Mouse (Mus musculus): Measurements from ENCODE around the gene Fnbp1. TPM values are rescaled to one million over a fixed set of nuclear protein-coding genes. Genes with fewer than 3 reads are reported as not detected.

Gene Fnbp1
- polyA plus RNA-seq, 1 experiment from 2014 or later: 17.7 TPM

DNA sequence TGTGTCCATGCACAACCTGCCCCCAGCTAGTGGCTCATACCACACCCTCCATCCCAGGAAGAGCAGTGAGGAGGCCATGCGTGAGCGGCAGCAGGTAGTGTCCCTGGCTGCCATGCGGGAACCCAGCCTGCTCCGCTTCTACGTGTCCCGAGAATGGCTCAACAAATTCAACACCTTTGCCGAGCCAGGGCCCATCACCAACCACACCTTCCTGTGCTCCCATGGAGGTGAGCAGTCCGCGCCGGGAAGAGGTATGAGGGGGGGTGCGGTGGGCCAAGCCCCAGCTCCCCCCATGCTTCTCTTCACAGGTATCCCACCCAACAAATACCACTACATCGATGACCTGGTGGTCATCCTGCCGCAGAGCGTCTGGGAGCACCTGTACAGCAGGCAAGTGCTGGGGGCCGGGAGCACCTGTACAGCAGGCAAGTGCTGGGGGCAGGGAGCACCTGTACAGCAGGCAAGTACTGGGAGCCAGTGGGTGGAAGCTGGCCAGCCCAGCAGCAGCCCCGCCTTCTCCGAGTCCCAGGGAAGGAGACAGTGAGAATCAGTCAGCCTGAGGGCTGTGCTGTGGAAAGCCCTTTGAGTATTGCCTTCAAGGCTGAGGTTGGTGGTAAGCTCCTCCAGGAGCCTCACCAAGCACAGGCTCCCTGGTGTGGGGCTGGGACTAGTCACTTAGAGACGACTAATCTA is 124.0 kb downstream of the Fnbp1 start:
- Histone ChIP-seq H3K36me3 (peaks cover 65% of the 10 kb centered on the region), H3K27me3 (ENCODE audit: insufficient read depth, poor library complexity, severe bottlenecking) (no peaks in the 10 kb centered on the region), H3K4me1 (peaks cover 3% of the 10 kb centered on the region; the same call in 1 of the 2 replicates), H3K9me3 (no peaks in the 10 kb centered on the region), H3K4me3 (no peak overlapping the region), H3K27ac (no peak overlapping the region)
- DNase-seq (ENCODE audit: low spot score): no peak
- 88% methylated on average over 18 of the region's 18 CpGs for WGBS

GRCm38 (mm10) chr2:31013371-31014120 is 128.3 kb downstream of the Fnbp1 start:
- 71% methylated on average over 14 of the region's 14 CpGs for WGBS
- Histone ChIP-seq H3K4me1 (no peaks in the 10 kb centered on the region; the same call in 1 of the 2 replicates), H3K4me3 (no peak overlapping the region), H3K36me3 (peaks cover 63% of the 10 kb centered on the region), H3K27ac (no peak overlapping the region), H3K9me3 (no peaks in the 10 kb centered on the region), H3K27me3 (ENCODE audit: insufficient read depth, poor library complexity, severe bottlenecking) (no peaks in the 10 kb centered on the region)
- DNase-seq (ENCODE audit: low spot score): no peak

GRCm38 (mm10) chr2:31007208-31007607 is 134.6 kb downstream of the Fnbp1 start:
- Histone ChIP-seq H3K36me3 (peaks cover 56% of the 10 kb centered on the region), H3K4me3 (no peak overlapping the region), H3K4me1 (peaks cover 29% of the 10 kb centered on the region), H3K27me3 (ENCODE audit: insufficient read depth, poor library complexity, severe bottlenecking) (no peaks in the 10 kb centered on the region), H3K9me3 (no peaks in the 10 kb centered on the region), H3K27ac (peak overlapping the region; percentile 86)
- DNase-seq (ENCODE audit: low spot score): no peak
- whole genome bisulfite sequencing: 83% methylated on average over 5 of the region's 5 CpGs

DNA sequence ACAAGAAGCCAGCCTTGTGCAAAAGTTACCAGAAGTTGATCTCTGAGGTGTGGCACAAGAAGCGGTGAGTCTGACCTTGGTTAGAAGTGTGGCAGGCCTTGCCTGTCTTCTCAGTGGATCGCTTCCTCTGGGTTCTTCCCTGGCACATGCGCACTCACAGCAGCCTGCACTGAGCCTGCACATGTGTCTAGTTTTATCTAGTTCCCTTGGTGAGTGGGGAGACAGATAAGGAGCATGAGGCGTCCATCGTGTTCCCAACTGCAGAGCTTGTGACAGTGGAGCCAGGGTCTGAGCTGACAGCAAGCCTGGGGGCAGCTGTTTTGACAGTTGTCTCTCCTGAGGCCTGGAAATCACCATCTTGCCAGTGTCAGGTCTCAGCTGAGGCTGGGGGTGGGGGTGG is 135.4 kb downstream of the Fnbp1 start:
- H3K27ac ChIP-seq: peak overlapping the region; percentile 86
- H3K36me3 ChIP-seq: peaks cover 54% of the 10 kb centered on the region
- H3K27me3 ChIP-seq (ENCODE audit: insufficient read depth, poor library complexity, severe bottlenecking): no peaks in the 10 kb centered on the region
- DNase-seq (ENCODE audit: low spot score): peak; percentile 94
- H3K4me1 ChIP-seq: peaks cover 29% of the 10 kb centered on the region
- H3K9me3 ChIP-seq: no peaks in the 10 kb centered on the region
- 29% methylated on average over 5 of the region's 5 CpGs for WGBS
- peak overlapping the region; percentile 1; the same call in 1 of the 2 replicates for H3K4me3 ChIP-seq

GRCm38 (mm10) chr2:31005453-31005852 is 136.4 kb downstream of the Fnbp1 start:
- 65% methylated on average over 2 of the region's 2 CpGs for WGBS
- H3K9me3 ChIP-seq: no peaks in the 10 kb centered on the region
- no peaks in the 10 kb centered on the region for H3K27me3 ChIP-seq (ENCODE audit: insufficient read depth, poor library complexity, severe bottlenecking)
- H3K36me3 ChIP-seq: peaks cover 44% of the 10 kb centered on the region
- H3K4me3 ChIP-seq: no peak overlapping the region
- no peak for DNase-seq (ENCODE audit: low spot score)
- H3K27ac ChIP-seq: peak overlapping the region; percentile 86
- peaks cover 29% of the 10 kb centered on the region for H3K4me1 ChIP-seq

- no peaks in the 10 kb centered on the region for H3K9me3 ChIP-seq
- H3K27me3 ChIP-seq (ENCODE audit: insufficient read depth, poor library complexity, severe bottlenecking): no peaks in the 10 kb centered on the region
- peaks cover 42% of the 10 kb centered on the region for H3K36me3 ChIP-seq
- DNase-seq (ENCODE audit: low spot score): no peak
- peaks cover 36% of the 10 kb centered on the region for H3K4me1 ChIP-seq
- H3K27ac ChIP-seq: no peak overlapping the region
- WGBS: 89% methylated on average over 10 of the region's 10 CpGs
- H3K4me3 ChIP-seq: no peak overlapping the region
Measured at GRCm38 (mm10) chr2:31002857-31003256, 139.0 kb downstream of the Fnbp1 start.

DNA sequence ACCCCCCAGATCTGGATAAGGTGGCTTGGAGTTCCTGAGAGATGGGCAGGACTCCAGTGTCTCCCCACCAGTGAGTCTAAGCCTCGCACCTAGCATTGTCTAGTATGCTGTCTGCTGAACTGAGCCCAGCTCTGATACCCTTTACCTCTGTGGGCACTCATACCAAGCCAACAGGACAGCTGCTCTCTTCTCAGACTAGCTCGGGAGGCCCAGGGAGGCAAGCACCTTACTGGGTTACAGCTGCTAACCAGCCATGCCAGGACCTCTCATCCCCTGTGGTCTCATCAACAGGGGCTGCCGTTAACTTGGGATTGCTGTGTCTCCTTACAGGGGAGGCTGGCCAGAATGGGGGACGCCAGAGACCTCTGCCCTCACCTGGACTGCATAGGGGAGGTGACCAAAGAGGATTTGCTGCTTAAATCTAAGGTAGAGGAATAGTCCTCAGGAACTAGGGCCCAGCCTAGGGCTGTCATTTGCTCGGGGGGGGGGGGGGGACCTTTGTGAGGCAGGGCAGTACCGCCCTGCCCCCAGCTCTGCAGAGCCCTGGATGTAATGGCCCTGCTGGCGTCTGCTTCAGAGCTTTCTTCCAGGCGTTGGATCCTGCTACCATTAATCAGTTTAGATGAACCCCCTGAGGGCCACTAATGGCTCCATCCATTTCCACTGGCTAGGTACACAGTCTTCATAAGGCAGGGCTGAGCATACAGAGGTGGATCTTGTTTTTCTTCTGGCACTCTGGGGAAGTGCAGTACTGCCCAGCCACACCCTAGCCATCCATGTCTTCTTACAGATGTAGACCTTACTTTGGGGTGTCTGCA is 143.2 kb downstream of the Fnbp1 start:
- 0 out of 2 replicates have a peak overlapping the region, but pooled peaks have one; percentile 1 for H3K27ac ChIP-seq
- peaks cover 27% of the 10 kb centered on the region for H3K36me3 ChIP-seq
- H3K27me3 ChIP-seq (ENCODE audit: insufficient read depth, poor library complexity, severe bottlenecking): no peaks in the 10 kb centered on the region
- no peak overlapping the region for H3K4me3 ChIP-seq
- H3K9me3 ChIP-seq: no peaks in the 10 kb centered on the region
- WGBS: 65% methylated on average over 8 of the region's 8 CpGs
- peaks cover 25% of the 10 kb centered on the region for H3K4me1 ChIP-seq
- DNase-seq (ENCODE audit: low spot score): no peak

- Histone ChIP-seq H3K27me3 (ENCODE audit: insufficient read depth, poor library complexity, severe bottlenecking) (no peaks in the 10 kb centered on the region), H3K4me3 (no peak overlapping the region), H3K36me3 (peaks cover 14% of the 10 kb centered on the region), H3K9me3 (no peaks in the 10 kb centered on the region), H3K27ac (peak overlapping the region; percentile 79), H3K4me1 (peaks cover 25% of the 10 kb centered on the region)
- WGBS: 70% methylated on average over 11 of the region's 11 CpGs
- DNase-seq (ENCODE audit: low spot score): no peak
Measured at GRCm38 (mm10) chr2:30995432-30995996, 146.3 kb downstream of the Fnbp1 start.

- Histone ChIP-seq H3K4me1 (peaks cover 27% of the 10 kb centered on the region), H3K36me3 (peaks cover 9% of the 10 kb centered on the region), H3K27me3 (ENCODE audit: insufficient read depth, poor library complexity, severe bottlenecking) (no peaks in the 10 kb centered on the region), H3K27ac (peak overlapping the region; percentile 79; the same call in 1 of the 2 replicates), H3K9me3 (no peaks in the 10 kb centered on the region), H3K4me3 (no peak overlapping the region)
- WGBS: 91% methylated on average over 4 of the region's 4 CpGs
- DNase-seq (ENCODE audit: low spot score): no peak
Measured at GRCm38 (mm10) chr2:30994853-30995252, 147.0 kb downstream of the Fnbp1 start.

DNA sequence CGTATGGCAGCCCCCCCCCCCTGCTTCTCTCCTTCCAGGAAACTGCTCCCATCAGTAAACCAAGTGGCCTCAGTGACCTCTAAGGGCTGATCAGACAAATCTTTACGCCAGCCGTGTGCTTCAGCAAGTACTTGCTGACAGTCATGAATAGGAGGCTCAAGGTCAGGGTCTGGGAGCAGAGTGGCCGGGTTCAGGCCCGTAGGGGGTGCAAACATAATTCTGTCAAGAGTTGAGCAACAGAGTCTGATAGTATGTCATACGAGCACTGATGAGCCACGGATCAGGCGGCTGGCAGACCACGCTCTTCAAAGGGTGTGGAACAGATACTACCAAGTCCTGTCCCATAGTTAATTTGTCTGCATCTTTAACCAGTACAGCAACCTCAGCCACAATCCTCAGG is 151.6 kb downstream of the Fnbp1 start:
- no peak overlapping the region for H3K4me3 ChIP-seq
- DNase-seq (ENCODE audit: low spot score): no peak

GRCm38 (mm10) chr2:30985111-30986020 is 156.4 kb downstream of the Fnbp1 start:
- Histone ChIP-seq H3K9me3 (no peaks in the 10 kb centered on the region), H3K36me3 (0 out of 2 replicates have a peak, but pooled peaks cover under 1% of the 10 kb centered on the region), H3K27ac (peak overlapping the region; percentile 23; the same call in 1 of the 2 replicates), H3K27me3 (ENCODE audit: insufficient read depth, poor library complexity, severe bottlenecking) (no peaks in the 10 kb centered on the region), H3K4me3 (peak overlapping the region; percentile 36), H3K4me1 (peaks cover 42% of the 10 kb centered on the region)
- DNase-seq (ENCODE audit: low spot score): no peak
- 21% methylated on average over 17 of the region's 17 CpGs for WGBS

More for the DNA sequence above, 151.6 kb downstream of the Fnbp1 start:
- H3K36me3 ChIP-seq: no peaks in the 10 kb centered on the region
- H3K27me3 ChIP-seq (ENCODE audit: insufficient read depth, poor library complexity, severe bottlenecking): no peaks in the 10 kb centered on the region
- H3K27ac ChIP-seq: no peak overlapping the region
- peaks cover 21% of the 10 kb centered on the region for H3K4me1 ChIP-seq
- H3K9me3 ChIP-seq: no peaks in the 10 kb centered on the region
- WGBS: 80% methylated on average over 9 of the region's 9 CpGs

All from heart, embryonic 10.5 days (tissue).